Mouse (Mus musculus) heart, adult 2 months (tissue): ENCODE measurements around the gene Gm21970.

Experiments
- CTCF ChIP-seq: fragments of 200-600 bp; IDR thresholded peaks from 2 replicates; pipeline ENCODE4 v1.8.1; 2022; ENCODE audit warnings: antibody characterized with exemption, mild to moderate bottlenecking, moderate library complexity
- POLR2A ChIP-seq: fragments of 200-500 bp; IDR thresholded peaks from 2 replicates; pipeline ENCODE4 v1.6.1; 2011; ENCODE audit warnings: mild to moderate bottlenecking, low read depth, low read length, control low read depth; ENCODE audit not compliant: insufficient read depth

DNA sequence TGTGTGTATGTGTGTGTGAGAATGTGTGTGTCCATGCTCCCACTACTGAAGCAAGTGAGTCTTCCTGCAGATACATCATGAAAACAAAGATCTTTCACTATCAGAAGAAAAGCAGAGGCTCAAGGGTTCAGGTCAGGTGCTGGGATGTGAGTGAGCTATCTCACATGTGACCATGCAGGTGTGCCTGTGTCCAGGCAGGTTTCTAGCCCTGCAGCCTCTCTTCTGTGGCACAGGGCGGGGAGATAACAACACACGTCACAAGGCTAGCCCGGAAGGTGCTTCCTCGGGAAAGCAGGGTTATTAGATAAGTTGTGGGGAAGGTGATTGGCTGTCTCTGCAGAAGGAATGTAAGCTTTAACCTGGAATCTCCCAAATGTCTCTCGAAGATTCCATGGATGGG is 11.4 kb upstream of the Gm21970 start:
- no peak for TF ChIP-seq CTCF
- TF ChIP-seq POLR2A = no peak
